Mouse (Mus musculus) heart, adult 9 months (tissue): ENCODE results near the gene Ethe1.

Source experiments
- DNase-seq, 2 experiments: peaks; one replicate each; pipeline ENCODE4 v3.0.0; 2022; ENCODE audit warnings: low spot score in 2 of 2

The Ethe1 gene

GRCm38 (mm10) chr7:24574224-24574796, 13.0 kb upstream of the Ethe1 start:
- DNase-seq, result peak in 1 of 2 experiments; percentile 26

- DNase-seq, result no peak
Observed at GRCm38 (mm10) chr7:24577811-24578210, 9.5 kb upstream of the Ethe1 start.

- DNase-seq, result no peak
Observed at GRCm38 (mm10) chr7:24584876-24585275, 2.5 kb upstream of the Ethe1 start.

GRCm38 (mm10) chr7:24585995-24586394, 1.3 kb upstream of the Ethe1 start:
- DNase-seq, result no peak

GRCm38 (mm10) chr7:24586828-24587227, 515 bp upstream of the Ethe1 start:
- no peak for DNase-seq

- DNase-seq, result peak in 1 of 2 experiments; percentile 44
Observed at GRCm38 (mm10) chr7:24588336-24588735, 993 bp downstream of the Ethe1 start.

GRCm38 (mm10) chr7:24591735-24592134, 4.4 kb downstream of the Ethe1 start:
- no peak for DNase-seq

- DNase-seq, result no peak
Observed at GRCm38 (mm10) chr7:24592163-24592562, 4.8 kb downstream of the Ethe1 start.

- DNase-seq, result no peak
Observed at GRCm38 (mm10) chr7:24592781-24593180, 5.4 kb downstream of the Ethe1 start.

- peak; percentile 81 for DNase-seq
Observed at GRCm38 (mm10) chr7:24593621-24594308, 6.4 kb downstream of the Ethe1 start.

- no peak for DNase-seq
Observed at GRCm38 (mm10) chr7:24594309-24594803, 7.0 kb downstream of the Ethe1 start.

GRCm38 (mm10) chr7:24595464-24595863, 8.1 kb downstream of the Ethe1 start:
- no peak for DNase-seq

GRCm38 (mm10) chr7:24598121-24598520, 10.8 kb downstream of the Ethe1 start:
- DNase-seq, result no peak

- peak; percentile 41 to 44 for DNase-seq
Observed at GRCm38 (mm10) chr7:24599211-24600067, 12.1 kb downstream of the Ethe1 start.

GRCm38 (mm10) chr7:24600941-24601597, 13.7 kb downstream of the Ethe1 start:
- DNase-seq, result peak; percentile 85 to 92

GRCm38 (mm10) chr7:24605561-24605960, 18.2 kb downstream of the Ethe1 start:
- no peak for DNase-seq

- no peak for DNase-seq
Observed at GRCm38 (mm10) chr7:24606046-24606445, 18.7 kb downstream of the Ethe1 start.

- peak; percentile 65 to 78 for DNase-seq
Observed at GRCm38 (mm10) chr7:24608017-24608416, 20.7 kb downstream of the Ethe1 start.

GRCm38 (mm10) chr7:24608561-24608960, 21.2 kb downstream of the Ethe1 start:
- DNase-seq, result no peak

GRCm38 (mm10) chr7:24610144-24610878, 23.0 kb downstream of the Ethe1 start, which contains the start of gene Phldb3:
Gene Phldb3, plus strand, starts transcription at chr7:24610763.
- no peak for DNase-seq

GRCm38 (mm10) chr7:24610879-24611494, 23.6 kb downstream of the Ethe1 start:
- peak; percentile 82 to 91 for DNase-seq
